Mouse (Mus musculus) testis, adult 2 months (tissue): ENCODE results near the gene Gm20388. TPM values are rescaled to one million over a fixed set of nuclear protein-coding genes. Genes with fewer than 3 reads are reported as not detected.

Experiments
- H3K27ac ChIP-seq: fragments of 200-500 bp; 2 replicates; pipeline ENCODE4 v1.5.1; 2012; ENCODE audit warnings: low read depth, low read length; ENCODE audit not compliant: control insufficient read depth, insufficient read depth
- H3K27me3 ChIP-seq: fragments of 200-500 bp; 2 replicates; pipeline ENCODE4 v1.6.1; 2012; ENCODE audit warnings: mild to moderate bottlenecking, low read length, moderate library complexity; ENCODE audit not compliant: control insufficient read depth, insufficient read depth
- H3K36me3 ChIP-seq: fragments of 200-500 bp; 2 replicates; pipeline ENCODE4 v1.6.1; 2012; ENCODE audit warnings: mild to moderate bottlenecking, low read length; ENCODE audit not compliant: control insufficient read depth, insufficient read depth
- H3K4me1 ChIP-seq: fragments of 200-500 bp; 2 replicates; pipeline ENCODE4 v1.6.1; 2012; ENCODE audit warnings: low read length; ENCODE audit not compliant: control insufficient read depth, insufficient read depth
- H3K4me3 ChIP-seq: fragments of 200-500 bp; 2 replicates; pipeline ENCODE4 v1.5.1; 2012; ENCODE audit warnings: low read depth, mild to moderate bottlenecking, low read length, moderate library complexity, mixed read lengths; ENCODE audit not compliant: control insufficient read depth
- CTCF ChIP-seq: fragments of 200-500 bp; IDR thresholded peaks from 2 replicates; pipeline ENCODE4 v1.5.1; 2012; ENCODE audit warnings: low read depth, mild to moderate bottlenecking, inconsistent platforms, low read length, moderate library complexity; ENCODE audit not compliant: control insufficient read depth, insufficient read depth, insufficient replicate concordance
- POLR2A ChIP-seq: fragments of 200-500 bp; IDR thresholded peaks from 2 replicates; pipeline ENCODE4 v1.6.1; 2012; ENCODE audit warnings: low read depth, mild to moderate bottlenecking, inconsistent platforms, low read length, moderate library complexity; ENCODE audit not compliant: control insufficient read depth
- polyA plus RNA-seq: library from polyadenylated mRNA; depleted of rRNA; stranded (reverse); fragments of >200 nt; gene quantifications from 2 replicates; pipeline ENCODE4 v1.2.3, GENCODE M21; 2012

The Gm20388 gene
- polyA plus RNA-seq, 1 experiment, result 5.6 TPM

DNA sequence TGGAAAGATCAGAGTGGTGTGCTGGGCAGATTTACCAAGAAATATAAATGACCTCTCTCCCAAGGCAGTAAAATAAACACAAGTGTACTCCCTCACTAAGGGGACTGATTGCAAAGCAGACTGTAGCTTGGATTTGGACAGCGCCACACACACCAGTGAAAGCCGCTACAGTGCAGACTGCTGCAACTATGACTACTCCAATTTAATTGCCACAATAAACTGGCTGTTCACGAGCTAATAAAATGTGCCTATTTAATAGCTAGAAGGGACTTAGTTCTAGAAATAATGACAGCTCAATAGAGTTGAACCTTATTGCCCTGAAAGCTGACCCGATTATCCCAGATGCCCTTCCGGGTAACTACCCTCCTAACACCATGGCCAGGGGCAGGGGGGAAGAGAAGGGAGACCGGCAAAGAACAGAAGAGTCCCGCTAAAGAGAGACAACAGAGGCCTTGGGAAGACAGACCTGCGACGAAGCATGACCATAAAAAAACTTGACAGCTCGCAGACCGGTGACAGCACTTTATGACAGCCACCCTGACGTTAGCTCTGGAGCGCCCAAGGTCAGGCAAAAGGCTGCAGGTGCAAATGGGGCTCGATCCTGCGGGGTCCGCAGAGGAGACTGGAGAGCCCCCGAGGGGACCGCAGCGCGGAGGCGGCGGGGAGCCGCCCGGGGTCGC, 189.9 kb downstream of the Gm20388 start:
- no peaks in the 10 kb centered on the region for H3K36me3 ChIP-seq
- TF ChIP-seq POLR2A (no peak), CTCF (no peak)
- peak overlapping the region; percentile 99 for H3K4me3 ChIP-seq
- H3K4me1 ChIP-seq, result peaks cover 2% of the 10 kb centered on the region
- peak overlapping the region; percentile 93 for H3K27ac ChIP-seq
- H3K27me3 ChIP-seq, result no peaks in the 10 kb centered on the region

DNA sequence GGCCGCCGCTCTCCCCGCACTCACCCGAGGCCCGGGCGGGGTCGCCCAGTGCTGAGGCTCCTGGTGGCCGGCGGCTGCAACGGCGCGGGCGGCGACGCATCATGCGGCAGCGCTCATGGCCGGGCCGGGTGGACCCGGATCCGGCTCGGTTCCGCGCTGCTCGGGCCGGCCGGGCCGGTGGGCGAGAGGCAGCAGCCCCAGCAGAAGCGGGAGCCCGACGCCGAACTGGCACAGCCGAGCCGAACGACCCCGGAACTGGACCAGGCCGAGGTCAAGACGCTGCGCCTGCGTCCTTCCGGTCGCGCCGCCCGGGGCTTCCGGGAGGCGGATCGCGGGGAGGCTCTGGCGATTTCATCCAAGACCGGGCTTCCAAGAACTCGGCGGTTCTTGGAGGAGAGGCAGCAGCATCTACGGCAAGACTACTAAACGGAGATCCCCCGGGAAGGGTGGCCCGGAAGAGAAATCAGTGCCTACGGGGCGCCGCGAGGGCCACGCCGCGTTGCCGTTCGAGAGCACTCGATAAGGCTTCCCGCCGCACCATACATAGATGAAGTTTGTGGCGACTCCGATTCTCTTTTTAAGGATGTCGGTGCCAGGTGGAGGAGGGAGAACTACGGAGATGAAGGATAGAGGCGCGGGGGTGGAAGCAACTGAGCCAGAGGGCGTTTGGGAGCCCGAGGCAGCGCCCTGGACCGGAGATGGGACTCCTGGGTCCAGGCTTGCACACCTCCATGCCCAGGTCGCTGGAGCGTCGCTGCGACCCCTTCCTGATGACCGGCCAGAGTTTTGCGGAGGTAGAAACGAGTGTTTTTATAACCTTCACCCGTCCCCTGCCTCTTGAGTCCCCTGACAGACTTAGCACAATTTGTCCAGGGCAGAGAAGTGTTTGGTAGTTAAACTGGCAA, 190.7 kb downstream of the Gm20388 start, which contains the start of gene Zdhhc7:
TSS of gene Zdhhc7 (minus strand) at position 415 of the 905 bp plus-strand sequence.
- Histone ChIP-seq H3K4me1 (peaks cover 2% of the 10 kb centered on the region), H3K36me3 (no peaks in the 10 kb centered on the region), H3K4me3 (peak within 1 kb of the TSS; percentile 99), H3K27ac (peak within 1 kb of the TSS; percentile 93), H3K27me3 (no peaks in the 10 kb centered on the region)
- TF ChIP-seq CTCF (no peak), POLR2A (peak; percentile 29; the same call in 1 of the 2 replicates)

DNA sequence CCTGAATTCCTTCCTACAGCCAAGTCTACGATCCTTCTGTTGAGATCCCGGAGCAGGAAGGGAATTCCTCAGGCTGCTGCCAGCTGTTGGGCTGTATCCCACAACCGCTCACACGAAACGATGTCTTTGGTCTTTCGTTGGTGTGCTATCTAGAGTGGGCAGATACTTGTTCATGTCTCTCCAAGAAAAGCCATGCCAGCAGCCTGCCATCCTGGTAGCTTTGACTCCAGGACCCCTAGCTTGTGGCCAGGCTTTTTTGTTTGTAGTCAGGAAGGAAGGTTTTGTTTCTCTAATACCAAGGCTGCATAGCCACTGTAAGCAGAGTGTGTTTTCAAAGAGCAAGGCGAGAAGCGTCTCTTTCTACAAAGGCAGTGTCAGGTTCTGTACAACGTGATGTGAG, 193.3 kb downstream of the Gm20388 start:
- Histone ChIP-seq H3K4me3 (no peak overlapping the region), H3K36me3 (no peaks in the 10 kb centered on the region), H3K27me3 (no peaks in the 10 kb centered on the region), H3K4me1 (peaks cover 2% of the 10 kb centered on the region), H3K27ac (peak overlapping the region; percentile 22; the same call in 1 of the 2 replicates)
- TF ChIP-seq CTCF, result no peak
- TF ChIP-seq POLR2A, result no peak

DNA sequence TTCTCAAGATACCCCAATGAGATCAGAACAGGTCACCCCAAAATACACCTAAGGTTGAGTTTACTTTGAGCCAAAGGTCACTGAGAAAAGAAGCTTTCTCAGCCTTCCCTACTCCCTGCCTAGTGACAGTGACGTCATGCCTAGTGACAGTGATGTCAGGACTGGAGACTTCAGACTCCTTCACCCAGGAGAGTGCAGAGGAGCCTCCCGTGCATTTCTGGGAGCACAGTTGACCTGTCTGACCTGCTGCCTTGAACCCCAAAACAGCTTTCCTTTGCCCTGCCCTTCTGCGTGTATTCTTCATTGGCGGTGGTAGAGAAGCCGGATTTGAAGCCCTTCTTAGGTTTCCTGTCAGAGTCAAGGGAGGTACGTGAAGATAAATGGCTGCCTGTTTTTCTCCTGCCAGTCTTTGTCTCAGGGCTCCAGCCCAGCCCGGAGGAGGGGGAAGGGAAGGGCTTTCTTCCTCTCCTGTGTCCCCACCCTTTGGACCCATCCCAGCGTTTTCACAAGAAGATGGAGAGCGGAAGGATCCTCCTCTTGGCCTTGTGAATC, 194.2 kb downstream of the Gm20388 start:
- Histone ChIP-seq H3K36me3 (no peaks in the 10 kb centered on the region), H3K27ac (no peak overlapping the region), H3K27me3 (no peaks in the 10 kb centered on the region), H3K4me1 (peaks cover 2% of the 10 kb centered on the region), H3K4me3 (no peak overlapping the region)
- no peak for TF ChIP-seq CTCF
- no peak for TF ChIP-seq POLR2A

DNA sequence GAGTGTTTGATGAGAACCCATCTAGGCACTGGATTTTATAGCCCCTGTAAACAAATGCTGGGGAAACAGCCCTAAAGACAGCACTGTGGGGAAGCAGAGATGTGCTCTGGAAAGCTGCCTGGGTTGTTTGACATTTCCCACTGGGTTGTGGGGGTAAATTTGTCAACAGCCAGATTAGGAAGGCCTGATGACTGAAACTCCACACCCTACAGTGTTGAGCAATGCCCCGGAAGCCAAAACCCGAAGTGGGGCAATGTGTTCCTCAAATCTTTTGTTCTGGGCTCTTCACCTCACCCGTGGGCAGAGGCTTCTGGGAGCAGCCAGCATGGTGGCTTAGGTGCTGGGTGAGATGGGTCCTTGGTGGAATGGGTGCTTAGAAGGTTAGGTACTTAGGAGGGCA, 198.5 kb downstream of the Gm20388 start:
- Histone ChIP-seq H3K4me1 (peaks cover 8% of the 10 kb centered on the region), H3K4me3 (no peak overlapping the region), H3K36me3 (no peaks in the 10 kb centered on the region), H3K27me3 (no peaks in the 10 kb centered on the region), H3K27ac (no peak overlapping the region)
- TF ChIP-seq CTCF, result no peak
- no peak for TF ChIP-seq POLR2A

DNA sequence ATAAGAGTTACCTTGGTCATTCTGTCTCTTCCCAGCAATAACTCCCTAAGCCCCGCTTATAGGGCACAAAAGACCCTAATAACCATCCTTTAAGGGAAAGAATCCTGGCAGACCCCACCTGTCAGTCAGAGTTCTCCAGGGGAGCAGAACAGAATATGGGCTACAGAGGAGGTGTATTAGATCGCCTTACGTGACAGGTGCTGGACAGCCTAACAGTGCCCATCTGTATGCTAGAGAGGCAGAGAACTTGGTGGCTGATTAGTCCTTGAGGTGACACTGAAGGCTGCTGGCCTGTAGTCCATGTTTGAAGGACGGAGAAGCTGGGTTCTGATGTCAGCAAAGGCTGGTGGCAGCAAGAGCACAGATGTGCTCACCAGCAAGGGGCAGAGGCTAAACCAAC, 200.3 kb downstream of the Gm20388 start:
- Histone ChIP-seq H3K36me3 (no peaks in the 10 kb centered on the region), H3K27ac (no peak overlapping the region), H3K27me3 (no peaks in the 10 kb centered on the region), H3K4me1 (peaks cover 13% of the 10 kb centered on the region), H3K4me3 (no peak overlapping the region)
- TF ChIP-seq POLR2A (no peak), CTCF (no peak)

DNA sequence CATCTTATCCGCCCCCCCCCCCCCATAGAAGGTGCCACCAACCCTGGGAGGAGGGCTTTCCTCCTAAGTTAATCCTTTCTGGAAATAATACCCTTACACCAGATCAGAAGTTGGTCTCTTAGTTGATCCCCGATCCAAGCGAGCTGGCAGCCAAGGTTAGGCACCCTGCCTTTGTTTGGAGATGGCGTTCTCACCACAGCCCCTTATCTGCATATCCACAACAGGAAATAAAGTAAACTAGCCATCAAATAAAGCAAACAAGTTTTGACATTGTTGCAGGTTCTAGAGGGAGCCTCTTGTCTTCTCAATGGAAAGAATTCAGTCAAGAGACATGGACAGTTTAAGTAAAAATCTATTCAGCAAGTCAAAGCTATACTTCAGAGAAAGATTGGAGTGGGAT, 200.7 kb downstream of the Gm20388 start:
- Histone ChIP-seq H3K27me3 (no peaks in the 10 kb centered on the region), H3K36me3 (no peaks in the 10 kb centered on the region), H3K4me3 (no peak overlapping the region), H3K27ac (no peak overlapping the region), H3K4me1 (peaks cover 13% of the 10 kb centered on the region)
- TF ChIP-seq CTCF, result no peak
- TF ChIP-seq POLR2A, result no peak
